Mouse (Mus musculus): ENCODE results near the gene Lgals2. TPM values are rescaled to one million over a fixed set of nuclear protein-coding genes. Genes with fewer than 3 reads are reported as not detected.

Lgals2 gene
- polyA plus RNA-seq (2015; fragmentation: Nextera tagmentation; extraction: Ambion mirVana) = 9.1 and 15.8 TPM in 2 replicates

- Histone ChIP-seq H3K27ac (ENCODE audit: low read length) (no peak within 1 kb of the TSS), H3K4me2 (ENCODE audit: low read depth, low read length) (no peak within 1 kb of the TSS)
- no peak for ATAC-seq (ENCODE audit: low read depth)
Observed at GRCm38 (mm10) chr15:78855303-78855965, at the start of gene Lgals2. Gene Lgals2 (minus strand): TSS chr15:78855529.

DNA sequence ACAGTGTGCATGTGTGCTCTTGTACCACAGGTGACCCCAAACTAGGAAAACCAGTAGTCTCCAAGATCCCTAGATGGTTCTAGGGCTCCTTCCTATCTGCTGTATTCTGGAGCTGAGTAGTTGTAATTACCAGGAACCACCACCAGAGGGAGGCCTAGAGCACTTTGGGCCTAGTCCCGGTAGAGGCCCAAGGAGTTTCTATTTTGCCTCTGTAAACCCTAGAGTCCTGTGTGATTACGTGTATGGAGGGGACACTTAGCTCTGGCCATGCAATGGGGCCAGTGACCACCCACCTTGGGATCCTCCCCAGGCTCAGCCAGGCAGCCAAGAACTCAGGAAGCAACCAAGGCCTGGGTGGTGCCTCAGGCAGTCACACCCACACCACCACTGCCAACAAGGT, 47.9 kb upstream of the Lgals2 start:
- Histone ChIP-seq H3K27ac (ENCODE audit: low read length) (no peak overlapping the region), H3K4me3 (ENCODE audit: low read depth, low read length) (no peak overlapping the region), H3K27me3 (ENCODE audit: control insufficient read depth, insufficient read depth, low read depth, low read length) (no peaks in the 10 kb centered on the region), H3K9ac (ENCODE audit: low read depth, low read length) (no peak overlapping the region), H3K4me1 (ENCODE audit: control insufficient read depth, low read depth, low read length) (peaks cover 34% of the 10 kb centered on the region), H3K4me2 (ENCODE audit: low read depth, low read length) (no peak overlapping the region), H3K9me3 (replicated peaks; ENCODE audit: control insufficient read depth, low read length) (no peaks in the 10 kb centered on the region), H3K36me3 (ENCODE audit: control insufficient read depth, insufficient read depth) (peaks cover 13% of the 10 kb centered on the region)
- WGBS (ENCODE audit: insufficient replicate concordance) = 2% methylated on average over 2 of the region's 2 CpGs
- ATAC-seq (ENCODE audit: low read depth) = no peak

More at GRCm38 (mm10) chr15:78855303-78855965, at the start of gene Lgals2:
- 21% methylated on average over 8 of the region's 8 CpGs for WGBS (ENCODE audit: insufficient replicate concordance)
- Histone ChIP-seq H3K9ac (ENCODE audit: low read depth, low read length) (no peak within 1 kb of the TSS), H3K27me3 (ENCODE audit: control insufficient read depth, insufficient read depth, low read depth, low read length) (peaks cover 6% of the 10 kb centered on the region; the same call in 1 of the 2 replicates), H3K36me3 (ENCODE audit: control insufficient read depth, insufficient read depth) (no peaks in the 10 kb centered on the region), H3K4me3 (ENCODE audit: low read depth, low read length) (no peak within 1 kb of the TSS), H3K9me3 (replicated peaks; ENCODE audit: control insufficient read depth, low read length) (no peaks in the 10 kb centered on the region), H3K4me1 (ENCODE audit: control insufficient read depth, low read depth, low read length) (peaks cover 18% of the 10 kb centered on the region)

GRCm38 (mm10) chr15:78901422-78901789, 46.1 kb upstream of the Lgals2 start:
- H3K9me3 ChIP-seq (replicated peaks; ENCODE audit: control insufficient read depth, low read length) = no peaks in the 10 kb centered on the region
- peaks cover 7% of the 10 kb centered on the region for H3K36me3 ChIP-seq (ENCODE audit: control insufficient read depth, insufficient read depth)
- no peak overlapping the region for H3K27ac ChIP-seq (ENCODE audit: low read length)
- WGBS (ENCODE audit: insufficient replicate concordance) = 76% methylated on average over 8 of the region's 8 CpGs
- no peak overlapping the region for H3K4me3 ChIP-seq (ENCODE audit: low read depth, low read length)
- peak overlapping the region; percentile 81 for H3K4me2 ChIP-seq (ENCODE audit: low read depth, low read length)
- H3K9ac ChIP-seq (ENCODE audit: low read depth, low read length) = no peak overlapping the region
- H3K4me1 ChIP-seq (ENCODE audit: control insufficient read depth, low read depth, low read length) = peaks cover 52% of the 10 kb centered on the region
- no peak for ATAC-seq (ENCODE audit: low read depth)
- no peaks in the 10 kb centered on the region for H3K27me3 ChIP-seq (ENCODE audit: control insufficient read depth, insufficient read depth, low read depth, low read length)

DNA sequence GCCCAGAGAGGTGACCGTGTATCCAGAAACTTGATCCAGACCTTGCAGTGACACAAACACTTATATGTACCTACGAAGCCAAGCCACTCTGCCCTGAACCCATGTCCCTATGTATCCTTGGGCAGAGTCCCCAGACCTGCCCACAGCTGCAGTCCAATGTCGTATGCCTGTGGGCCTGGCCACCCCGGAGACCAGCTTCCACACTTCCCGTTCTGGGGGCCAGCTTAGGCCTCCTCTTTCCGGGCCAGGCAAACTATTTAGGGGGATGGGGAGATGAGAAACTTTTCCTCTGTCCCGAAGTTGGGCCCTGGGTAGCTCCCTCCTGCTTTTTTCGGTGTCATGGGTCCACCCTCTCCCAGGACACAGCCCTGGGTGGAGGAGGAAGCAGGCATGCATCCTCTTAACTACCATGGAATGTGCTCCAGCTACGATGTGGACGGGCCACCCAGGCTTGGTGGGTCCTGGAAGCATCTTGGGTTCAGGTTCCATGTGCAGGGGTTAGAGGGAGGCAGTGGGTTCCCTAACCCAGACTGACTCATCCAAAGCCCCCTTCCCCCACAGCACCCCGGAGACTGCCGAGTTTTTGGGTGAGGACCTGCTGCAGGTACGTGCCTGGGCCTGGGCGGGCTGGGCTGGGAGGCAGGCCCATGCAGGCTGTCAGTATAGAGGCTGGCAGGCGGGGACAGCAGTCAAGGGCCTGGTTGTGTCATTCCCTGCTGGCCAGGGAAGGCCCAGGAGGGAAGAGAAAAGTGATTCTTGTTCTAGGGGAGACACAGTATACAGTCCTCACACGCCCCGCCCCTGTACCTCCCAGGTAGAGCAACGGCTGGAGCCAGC, 45.5 kb upstream of the Lgals2 start:
- no peaks in the 10 kb centered on the region for H3K9me3 ChIP-seq (replicated peaks; ENCODE audit: control insufficient read depth, low read length)
- peak overlapping the region; percentile 70 for H3K27ac ChIP-seq (ENCODE audit: low read length)
- H3K27me3 ChIP-seq (ENCODE audit: control insufficient read depth, insufficient read depth, low read depth, low read length) = no peaks in the 10 kb centered on the region
- ATAC-seq (ENCODE audit: low read depth) = no peak
- H3K4me3 ChIP-seq (ENCODE audit: low read depth, low read length) = peak overlapping the region; percentile 77
- H3K4me1 ChIP-seq (ENCODE audit: control insufficient read depth, low read depth, low read length) = peaks cover 58% of the 10 kb centered on the region
- WGBS (ENCODE audit: insufficient replicate concordance) = 16% methylated on average over 18 of the region's 18 CpGs
- H3K36me3 ChIP-seq (ENCODE audit: control insufficient read depth, insufficient read depth) = peaks cover 4% of the 10 kb centered on the region; the same call in 1 of the 2 replicates
- peak overlapping the region; percentile 81 for H3K4me2 ChIP-seq (ENCODE audit: low read depth, low read length)
- peak overlapping the region; percentile 77 for H3K9ac ChIP-seq (ENCODE audit: low read depth, low read length)

DNA sequence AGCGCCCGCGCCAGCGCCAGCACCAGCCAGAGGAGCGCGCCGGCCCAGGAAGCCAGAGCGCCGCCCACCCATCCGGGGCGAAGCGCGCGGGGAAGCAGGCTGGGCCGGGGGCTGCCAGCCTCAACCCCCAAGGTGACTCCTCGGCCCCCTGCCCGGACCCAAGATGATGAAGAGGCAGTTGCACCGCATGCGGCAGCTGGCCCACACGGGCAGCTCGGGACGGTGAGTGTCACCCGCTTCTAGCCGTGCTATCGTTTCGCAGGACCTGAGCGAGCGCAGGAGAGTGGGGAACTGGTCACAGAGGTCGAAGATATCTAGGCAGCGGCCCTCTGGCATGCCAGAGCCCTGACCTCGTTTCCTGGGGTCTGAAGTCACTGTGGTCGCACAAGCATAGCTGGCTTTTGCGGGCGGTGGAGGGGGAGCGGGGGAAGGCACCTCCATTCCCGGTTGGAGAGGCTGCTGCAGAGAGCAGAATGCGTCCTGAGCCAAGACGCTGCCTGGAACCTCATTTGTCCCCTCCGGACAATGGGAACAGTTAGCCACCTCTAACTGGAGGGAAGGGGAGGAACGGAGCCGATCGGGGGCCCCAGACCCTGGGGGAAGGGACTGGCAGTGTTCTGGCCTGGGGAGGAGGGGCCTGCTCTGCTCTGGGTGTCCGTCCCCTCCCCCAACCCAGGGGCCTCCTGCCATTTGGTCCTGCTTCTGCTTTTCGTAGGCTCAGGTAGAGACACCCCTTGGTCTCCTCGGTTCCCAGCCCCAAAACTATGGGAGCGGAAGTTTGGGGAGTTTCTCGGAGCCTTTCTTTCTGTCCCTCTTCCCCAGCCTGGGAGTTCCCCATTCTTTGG, 44.6 kb upstream of the Lgals2 start, which contains the start of gene Sh3bp1:
Gene Sh3bp1 (plus strand): TSS at position 29 of the 845 bp plus-strand sequence.
- WGBS (ENCODE audit: insufficient replicate concordance) = under 1% methylated on average over 47 of the region's 47 CpGs
- no peaks in the 10 kb centered on the region for H3K9me3 ChIP-seq (replicated peaks; ENCODE audit: control insufficient read depth, low read length)
- peak within 1 kb of the TSS; percentile 81 for H3K4me2 ChIP-seq (ENCODE audit: low read depth, low read length)
- peak within 1 kb of the TSS; percentile 77 for H3K4me3 ChIP-seq (ENCODE audit: low read depth, low read length)
- no peaks in the 10 kb centered on the region for H3K27me3 ChIP-seq (ENCODE audit: control insufficient read depth, insufficient read depth, low read depth, low read length)
- peak within 1 kb of the TSS; percentile 77 for H3K9ac ChIP-seq (ENCODE audit: low read depth, low read length)
- H3K36me3 ChIP-seq (ENCODE audit: control insufficient read depth, insufficient read depth) = peaks cover 4% of the 10 kb centered on the region; the same call in 1 of the 2 replicates
- H3K4me1 ChIP-seq (ENCODE audit: control insufficient read depth, low read depth, low read length) = peaks cover 67% of the 10 kb centered on the region
- H3K27ac ChIP-seq (ENCODE audit: low read length) = peak within 1 kb of the TSS; percentile 70
- ATAC-seq (ENCODE audit: low read depth) = peak; percentile 63

DNA sequence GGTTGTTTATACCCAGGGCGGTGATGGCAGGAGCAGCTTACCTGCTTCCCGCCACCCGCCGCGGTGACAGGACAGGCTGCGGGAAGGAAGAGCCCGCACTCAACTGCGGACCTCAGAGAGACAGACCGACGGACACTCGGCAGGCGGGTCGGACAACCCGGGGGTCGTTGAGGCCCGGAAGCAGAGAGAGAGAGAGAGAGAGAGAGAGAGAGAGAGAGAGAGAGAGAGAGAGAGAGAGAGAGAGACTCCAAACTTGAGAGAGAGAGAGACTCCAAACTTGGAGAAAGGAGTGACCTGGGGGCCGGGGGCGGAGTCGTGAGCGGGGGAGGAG, 44.0 kb upstream of the Lgals2 start, which contains the start of gene Gm49510:
Gene Gm49510 (plus strand): TSS at position 259 of the 331 bp plus-strand sequence.
- Histone ChIP-seq H3K4me1 (ENCODE audit: control insufficient read depth, low read depth, low read length) (peaks cover 73% of the 10 kb centered on the region), H3K27me3 (ENCODE audit: control insufficient read depth, insufficient read depth, low read depth, low read length) (no peaks in the 10 kb centered on the region), H3K9me3 (replicated peaks; ENCODE audit: control insufficient read depth, low read length) (no peaks in the 10 kb centered on the region), H3K36me3 (ENCODE audit: control insufficient read depth, insufficient read depth) (peaks cover 4% of the 10 kb centered on the region; the same call in 1 of the 2 replicates), H3K4me3 (ENCODE audit: low read depth, low read length) (peak within 1 kb of the TSS; percentile 77), H3K9ac (ENCODE audit: low read depth, low read length) (peak within 1 kb of the TSS; percentile 77), H3K4me2 (ENCODE audit: low read depth, low read length) (peak within 1 kb of the TSS; percentile 81), H3K27ac (ENCODE audit: low read length) (peak within 1 kb of the TSS; percentile 70)
- ATAC-seq (ENCODE audit: low read depth) = no peak
- 2% methylated on average over 20 of the region's 20 CpGs for WGBS (ENCODE audit: insufficient replicate concordance)

- no peak for ATAC-seq (ENCODE audit: low read depth)
- peaks cover 79% of the 10 kb centered on the region for H3K4me1 ChIP-seq (ENCODE audit: control insufficient read depth, low read depth, low read length)
- 18% methylated on average over 6 of the region's 6 CpGs for WGBS (ENCODE audit: insufficient replicate concordance)
- H3K27me3 ChIP-seq (ENCODE audit: control insufficient read depth, insufficient read depth, low read depth, low read length) = no peaks in the 10 kb centered on the region
- peaks cover 2% of the 10 kb centered on the region; the same call in 1 of the 2 replicates for H3K36me3 ChIP-seq (ENCODE audit: control insufficient read depth, insufficient read depth)
- peak overlapping the region; percentile 77 for H3K4me3 ChIP-seq (ENCODE audit: low read depth, low read length)
- H3K4me2 ChIP-seq (ENCODE audit: low read depth, low read length) = peak overlapping the region; percentile 81
- H3K9ac ChIP-seq (ENCODE audit: low read depth, low read length) = peak overlapping the region; percentile 42
- no peaks in the 10 kb centered on the region for H3K9me3 ChIP-seq (replicated peaks; ENCODE audit: control insufficient read depth, low read length)
- peak overlapping the region; percentile 61 for H3K27ac ChIP-seq (ENCODE audit: low read length)
Observed at GRCm38 (mm10) chr15:78898507-78899001, 43.2 kb upstream of the Lgals2 start.

- no peak overlapping the region for H3K9ac ChIP-seq (ENCODE audit: low read depth, low read length)
- peak overlapping the region; percentile 24 for H3K4me2 ChIP-seq (ENCODE audit: low read depth, low read length)
- no peak overlapping the region for H3K4me3 ChIP-seq (ENCODE audit: low read depth, low read length)
- peaks cover 80% of the 10 kb centered on the region for H3K4me1 ChIP-seq (ENCODE audit: control insufficient read depth, low read depth, low read length)
- no peaks in the 10 kb centered on the region for H3K27me3 ChIP-seq (ENCODE audit: control insufficient read depth, insufficient read depth, low read depth, low read length)
- H3K9me3 ChIP-seq (replicated peaks; ENCODE audit: control insufficient read depth, low read length) = no peaks in the 10 kb centered on the region
- 26% methylated on average over 4 of the region's 4 CpGs for WGBS (ENCODE audit: insufficient replicate concordance)
- no peaks in the 10 kb centered on the region; the same call in 1 of the 2 replicates for H3K36me3 ChIP-seq (ENCODE audit: control insufficient read depth, insufficient read depth)
- peak overlapping the region; percentile 61 for H3K27ac ChIP-seq (ENCODE audit: low read length)
- no peak for ATAC-seq (ENCODE audit: low read depth)
Observed at GRCm38 (mm10) chr15:78897488-78897887, 42.2 kb upstream of the Lgals2 start.
